Mouse (Mus musculus): ENCODE measurements at regions not wholly inside any gene's neighbourhood (a gene's known extent, or its start where the extent isn't known, plus 50 kb on each side); places are given as distances from the start of the nearest gene placed in this dataset.

DNA sequence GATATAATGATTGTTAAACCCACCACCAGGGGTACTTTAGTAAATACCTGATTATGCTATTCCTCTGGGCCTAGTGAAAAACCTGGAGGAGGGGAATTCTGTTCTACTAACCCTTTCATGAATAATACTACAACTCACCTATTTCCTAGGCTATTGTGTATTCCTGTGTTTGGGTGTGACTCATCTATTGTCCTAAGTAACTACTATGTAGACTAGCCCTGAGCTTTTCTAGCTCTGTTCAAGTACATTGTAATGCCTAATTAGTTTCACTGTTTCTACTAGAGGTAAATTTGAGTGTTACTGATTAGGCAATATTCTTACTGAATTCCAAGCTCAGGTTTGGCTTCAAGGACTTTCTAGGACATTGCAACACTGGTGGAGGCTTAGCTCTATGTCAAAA lies 1032.0 kb upstream of the Ppp6c start:
- Histone ChIP-seq H3K4me2 (no peak overlapping the region), H3K4me1 (no peaks in the 10 kb centered on the region), H3K9ac (no peak overlapping the region), H3K36me3 (replicated peaks) (no peaks in the 10 kb centered on the region), H3K27ac (no peak overlapping the region), H3K27me3 (no peaks in the 10 kb centered on the region), H3K4me3 (replicated peaks) (no peak overlapping the region), H3K9me3 (no peaks in the 10 kb centered on the region)
- ATAC-seq (ENCODE audit: low FRiP score): no peak

- H3K9ac ChIP-seq: no peak overlapping the region
- no peak overlapping the region for H3K27ac ChIP-seq
- no peak overlapping the region for H3K4me2 ChIP-seq
- H3K9me3 ChIP-seq: no peaks in the 10 kb centered on the region
- no peaks in the 10 kb centered on the region for H3K27me3 ChIP-seq
- ATAC-seq (ENCODE audit: low FRiP score): no peak
- 52% methylated on average over 1 of the region's 1 CpGs for WGBS
- no peaks in the 10 kb centered on the region for H3K36me3 ChIP-seq (replicated peaks)
- H3K4me3 ChIP-seq (replicated peaks): no peak overlapping the region
- no peaks in the 10 kb centered on the region for H3K4me1 ChIP-seq
Observed at GRCm38 (mm10) chr2:40249639-40250332, 1023.5 kb upstream of the Ppp6c start.

GRCm38 (mm10) chr2:40223708-40224107 lies 997.5 kb upstream of the Ppp6c start:
- WGBS: 51% methylated on average over 1 of the region's 1 CpGs
- ATAC-seq (ENCODE audit: low FRiP score): no peak

GRCm38 (mm10) chr2:40223259-40223658 lies 997.0 kb upstream of the Ppp6c start:
- H3K4me2 ChIP-seq: no peak overlapping the region
- no peaks in the 10 kb centered on the region for H3K4me1 ChIP-seq
- no peaks in the 10 kb centered on the region for H3K27me3 ChIP-seq
- H3K27ac ChIP-seq: no peak overlapping the region
- no peak overlapping the region for H3K4me3 ChIP-seq (replicated peaks)
- peak; percentile 88; the same call in 1 of the 2 replicates for ATAC-seq (ENCODE audit: low FRiP score)
- H3K9ac ChIP-seq: no peak overlapping the region
- no peaks in the 10 kb centered on the region for H3K9me3 ChIP-seq
- no peaks in the 10 kb centered on the region for H3K36me3 ChIP-seq (replicated peaks)

More at GRCm38 (mm10) chr2:40223708-40224107, 997.5 kb upstream of the Ppp6c start:
- H3K36me3 ChIP-seq (replicated peaks): no peaks in the 10 kb centered on the region
- H3K9ac ChIP-seq: no peak overlapping the region
- no peak overlapping the region for H3K4me3 ChIP-seq (replicated peaks)
- H3K27me3 ChIP-seq: no peaks in the 10 kb centered on the region
- H3K27ac ChIP-seq: no peak overlapping the region
- no peak overlapping the region for H3K4me2 ChIP-seq
- no peaks in the 10 kb centered on the region for H3K4me1 ChIP-seq
- H3K9me3 ChIP-seq: no peaks in the 10 kb centered on the region

Measured in forebrain, embryonic 12.5 days (tissue).